Mouse (Mus musculus): ENCODE measurements around the gene Lamc3. TPM values are rescaled to one million over a fixed set of nuclear protein-coding genes. Genes with fewer than 3 reads are reported as not detected.

Gene Lamc3
- 0.26 and 0.48 TPM in 2 replicates for polyA plus RNA-seq (2014; fragmentation: Nextera tagmentation; extraction: Ambion mirVana)

DNA sequence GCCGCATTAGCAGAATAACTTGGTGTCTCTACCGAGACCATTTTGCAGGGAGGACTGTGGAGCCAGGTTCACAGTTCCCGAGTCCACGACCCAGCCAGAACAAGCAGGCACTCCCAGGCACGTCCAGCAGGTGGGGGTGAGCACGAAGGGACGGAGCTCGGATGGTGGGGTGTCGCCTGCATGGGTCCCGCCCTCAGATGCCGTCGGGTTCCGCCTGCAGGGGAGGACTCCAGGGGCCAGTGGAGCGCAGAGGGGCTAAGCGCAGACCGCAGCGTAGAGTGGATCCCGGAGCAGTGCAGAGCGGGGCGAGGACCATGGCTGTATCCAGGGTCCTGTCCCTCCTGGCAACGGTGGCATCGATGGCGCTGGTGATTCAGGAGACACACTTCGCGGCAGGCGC is at the start of gene Lamc3:
Gene Lamc3 (plus strand): TSS at position 262 of the 400 bp plus-strand sequence.
- Histone ChIP-seq H3K27ac (ENCODE audit: low read depth, low read length) (no peak within 1 kb of the TSS), H3K9me3 (ENCODE audit: control insufficient read depth, low read length) (no peaks in the 10 kb centered on the region), H3K4me2 (peak within 1 kb of the TSS; percentile 30), H3K27me3 (replicated peaks; ENCODE audit: control insufficient read depth, insufficient read depth, low read length) (peaks cover 69% of the 10 kb centered on the region), H3K9ac (ENCODE audit: low read depth, low read length) (no peak within 1 kb of the TSS), H3K4me3 (ENCODE audit: low read depth, low read length) (peak within 1 kb of the TSS; percentile 5; the same call in 1 of the 2 replicates), H3K4me1 (replicated peaks; ENCODE audit: control insufficient read depth, insufficient read depth, low read length) (no peaks in the 10 kb centered on the region), H3K36me3 (ENCODE audit: control insufficient read depth, insufficient read depth, low read length) (no peaks in the 10 kb centered on the region)
- DNase-seq (ENCODE audit: low spot score) (no peak), ATAC-seq (replicated peaks; ENCODE audit: low FRiP score) (no peak)
- 7% methylated on average over 26 of the region's 26 CpGs for WGBS

DNA sequence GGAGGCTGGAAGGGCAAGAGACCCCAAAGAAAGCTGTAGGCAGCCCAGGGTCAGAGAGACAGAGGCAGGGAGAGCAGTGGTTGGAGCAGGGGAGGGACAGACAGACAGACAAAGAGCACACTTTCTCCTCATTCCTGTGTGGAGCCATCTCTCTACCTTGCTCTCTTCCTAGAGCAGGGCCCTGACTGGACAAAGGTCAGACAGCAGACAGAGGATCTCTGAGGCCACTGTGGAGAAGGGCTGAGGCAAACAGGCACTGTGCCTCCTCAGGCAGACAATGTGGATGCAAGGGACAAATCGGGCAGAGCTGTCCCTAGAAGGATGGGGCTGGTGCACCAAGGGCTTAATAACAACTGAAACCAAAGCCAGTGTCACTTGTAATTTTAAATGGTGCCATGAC is 48.2 kb upstream of the Lamc3 start:
- Histone ChIP-seq H3K9me3 (ENCODE audit: control insufficient read depth, low read length) (no peaks in the 10 kb centered on the region), H3K4me2 (no peak overlapping the region), H3K4me1 (replicated peaks; ENCODE audit: control insufficient read depth, insufficient read depth, low read length) (no peaks in the 10 kb centered on the region), H3K4me3 (ENCODE audit: low read depth, low read length) (no peak overlapping the region), H3K36me3 (ENCODE audit: control insufficient read depth, insufficient read depth, low read length) (no peaks in the 10 kb centered on the region), H3K27ac (ENCODE audit: low read depth, low read length) (no peak overlapping the region), H3K9ac (ENCODE audit: low read depth, low read length) (no peak overlapping the region), H3K27me3 (replicated peaks; ENCODE audit: control insufficient read depth, insufficient read depth, low read length) (peaks cover 38% of the 10 kb centered on the region)
- DNase-seq (ENCODE audit: low spot score) (no peak), ATAC-seq (replicated peaks; ENCODE audit: low FRiP score) (no peak)
- 52% methylated on average over 1 of the region's 1 CpGs for WGBS

DNA sequence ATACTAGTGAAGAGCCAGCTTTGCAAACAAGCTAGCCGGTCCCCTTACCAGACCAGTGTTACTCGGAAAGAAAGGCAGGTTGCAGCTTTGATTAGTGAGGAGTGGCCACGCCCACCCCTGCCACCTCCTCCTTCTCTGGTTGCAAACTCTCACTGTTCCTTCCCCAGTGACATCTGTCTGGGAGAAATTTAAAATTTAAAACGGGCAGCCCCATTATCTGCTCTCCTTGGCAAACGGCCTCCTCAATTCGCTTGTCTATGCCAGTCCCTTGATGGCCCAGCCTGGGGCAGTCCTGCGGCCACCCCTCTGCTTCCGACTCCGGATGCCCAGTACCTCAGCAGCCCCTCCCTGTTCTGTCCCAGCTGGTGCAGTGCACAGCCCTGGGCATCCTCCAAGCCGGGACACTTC is 42.4 kb upstream of the Lamc3 start:
- H3K4me2 ChIP-seq, result no peak overlapping the region
- no peak for DNase-seq (ENCODE audit: low spot score)
- 7% methylated on average over 10 of the region's 10 CpGs for WGBS
- H3K36me3 ChIP-seq (ENCODE audit: control insufficient read depth, insufficient read depth, low read length), result no peaks in the 10 kb centered on the region
- no peaks in the 10 kb centered on the region for H3K9me3 ChIP-seq (ENCODE audit: control insufficient read depth, low read length)
- H3K4me3 ChIP-seq (ENCODE audit: low read depth, low read length), result no peak overlapping the region
- peaks cover 11% of the 10 kb centered on the region; the same call in 1 of the 2 replicates for H3K4me1 ChIP-seq (replicated peaks; ENCODE audit: control insufficient read depth, insufficient read depth, low read length)
- H3K27ac ChIP-seq (ENCODE audit: low read depth, low read length), result no peak overlapping the region
- H3K9ac ChIP-seq (ENCODE audit: low read depth, low read length), result no peak overlapping the region
- no peak for ATAC-seq (replicated peaks; ENCODE audit: low FRiP score)
- peaks cover 67% of the 10 kb centered on the region for H3K27me3 ChIP-seq (replicated peaks; ENCODE audit: control insufficient read depth, insufficient read depth, low read length)

DNA sequence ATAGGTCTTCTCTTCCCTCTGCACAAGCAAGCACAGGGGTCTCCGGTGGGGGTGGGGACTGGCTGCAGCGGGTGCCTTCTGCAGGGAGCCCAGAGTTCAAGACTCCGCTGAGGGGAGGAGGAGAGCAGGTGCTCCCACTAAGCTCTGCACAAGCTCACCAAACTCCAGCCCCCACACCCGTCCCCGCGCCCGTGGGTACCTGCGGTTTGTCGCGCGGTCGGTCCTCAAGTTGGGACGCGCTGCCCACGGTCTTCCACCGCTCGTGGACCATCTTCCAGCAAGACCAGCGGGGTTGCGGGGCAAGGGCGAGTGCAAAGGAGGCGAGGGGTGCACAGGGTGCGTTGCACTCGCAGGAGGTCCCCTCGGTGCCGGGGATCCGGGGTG is 41.6 kb upstream of the Lamc3 start:
- peaks cover 11% of the 10 kb centered on the region; the same call in 1 of the 2 replicates for H3K4me1 ChIP-seq (replicated peaks; ENCODE audit: control insufficient read depth, insufficient read depth, low read length)
- H3K4me3 ChIP-seq (ENCODE audit: low read depth, low read length), result peak overlapping the region; percentile 52
- H3K36me3 ChIP-seq (ENCODE audit: control insufficient read depth, insufficient read depth, low read length), result no peaks in the 10 kb centered on the region
- no peak overlapping the region for H3K27ac ChIP-seq (ENCODE audit: low read depth, low read length)
- DNase-seq (ENCODE audit: low spot score) (no peak), ATAC-seq (replicated peaks; ENCODE audit: low FRiP score) (no peak)
- peaks cover 59% of the 10 kb centered on the region for H3K27me3 ChIP-seq (replicated peaks; ENCODE audit: control insufficient read depth, insufficient read depth, low read length)
- H3K4me2 ChIP-seq, result peak overlapping the region; percentile 85
- WGBS, result 6% methylated on average over 26 of the region's 26 CpGs
- H3K9me3 ChIP-seq (ENCODE audit: control insufficient read depth, low read length), result no peaks in the 10 kb centered on the region
- no peak overlapping the region for H3K9ac ChIP-seq (ENCODE audit: low read depth, low read length)

DNA sequence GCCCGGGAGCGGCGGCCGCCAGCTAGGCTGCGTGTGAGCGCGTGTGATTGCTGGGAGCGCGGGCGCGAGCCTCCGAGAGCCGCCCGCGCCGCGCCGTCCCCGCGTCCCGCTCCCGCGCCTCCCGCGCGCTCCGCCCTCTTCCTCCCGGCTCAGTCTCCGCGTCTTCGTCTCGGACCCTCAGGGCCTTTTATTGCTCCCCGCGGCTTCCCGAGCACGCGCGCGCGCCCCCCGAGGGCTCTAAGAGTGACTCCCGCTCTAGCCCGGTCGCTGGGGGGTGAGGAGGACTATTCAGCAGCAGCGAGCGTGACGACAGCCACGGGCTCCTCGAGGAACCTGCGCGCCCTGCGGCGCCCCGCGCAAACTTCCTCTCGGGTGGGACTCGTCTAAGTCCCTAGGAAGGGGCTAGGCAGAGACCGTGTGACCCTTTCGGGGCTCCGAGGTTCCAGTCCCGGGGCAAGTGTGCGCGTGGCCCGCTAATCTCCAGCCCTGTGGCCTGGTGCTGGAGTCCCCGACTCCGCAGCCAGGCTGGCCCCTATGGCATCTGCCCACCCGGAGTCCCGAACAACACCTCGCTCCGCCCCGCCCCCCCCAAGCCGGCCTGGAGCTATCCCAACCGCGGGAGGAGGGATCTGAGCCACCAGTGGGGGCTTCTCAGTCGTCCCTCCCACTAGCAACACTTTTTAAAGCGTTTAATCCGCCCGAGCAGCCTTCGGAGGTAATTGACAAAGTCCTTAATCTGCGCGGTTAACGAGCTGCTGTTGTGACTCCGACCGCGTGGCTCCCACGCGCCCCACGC is 41.0 kb upstream of the Lamc3 start, which contains the start of gene Fibcd1:
Gene Fibcd1 (minus strand): TSS at position 110 of the 796 bp plus-strand sequence.
- Histone ChIP-seq H3K36me3 (ENCODE audit: control insufficient read depth, insufficient read depth, low read length) (no peaks in the 10 kb centered on the region), H3K9ac (ENCODE audit: low read depth, low read length) (no peak within 1 kb of the TSS), H3K27me3 (replicated peaks; ENCODE audit: control insufficient read depth, insufficient read depth, low read length) (peaks cover 55% of the 10 kb centered on the region), H3K27ac (ENCODE audit: low read depth, low read length) (no peak within 1 kb of the TSS), H3K4me3 (ENCODE audit: low read depth, low read length) (peak within 1 kb of the TSS; percentile 52), H3K4me2 (peak within 1 kb of the TSS; percentile 85), H3K4me1 (replicated peaks; ENCODE audit: control insufficient read depth, insufficient read depth, low read length) (peaks cover 11% of the 10 kb centered on the region; the same call in 1 of the 2 replicates), H3K9me3 (ENCODE audit: control insufficient read depth, low read length) (no peaks in the 10 kb centered on the region)
- ATAC-seq (replicated peaks; ENCODE audit: low FRiP score) (no peak), DNase-seq (ENCODE audit: low spot score) (no peak)
- WGBS, result under 1% methylated on average over 88 of the region's 88 CpGs

DNA sequence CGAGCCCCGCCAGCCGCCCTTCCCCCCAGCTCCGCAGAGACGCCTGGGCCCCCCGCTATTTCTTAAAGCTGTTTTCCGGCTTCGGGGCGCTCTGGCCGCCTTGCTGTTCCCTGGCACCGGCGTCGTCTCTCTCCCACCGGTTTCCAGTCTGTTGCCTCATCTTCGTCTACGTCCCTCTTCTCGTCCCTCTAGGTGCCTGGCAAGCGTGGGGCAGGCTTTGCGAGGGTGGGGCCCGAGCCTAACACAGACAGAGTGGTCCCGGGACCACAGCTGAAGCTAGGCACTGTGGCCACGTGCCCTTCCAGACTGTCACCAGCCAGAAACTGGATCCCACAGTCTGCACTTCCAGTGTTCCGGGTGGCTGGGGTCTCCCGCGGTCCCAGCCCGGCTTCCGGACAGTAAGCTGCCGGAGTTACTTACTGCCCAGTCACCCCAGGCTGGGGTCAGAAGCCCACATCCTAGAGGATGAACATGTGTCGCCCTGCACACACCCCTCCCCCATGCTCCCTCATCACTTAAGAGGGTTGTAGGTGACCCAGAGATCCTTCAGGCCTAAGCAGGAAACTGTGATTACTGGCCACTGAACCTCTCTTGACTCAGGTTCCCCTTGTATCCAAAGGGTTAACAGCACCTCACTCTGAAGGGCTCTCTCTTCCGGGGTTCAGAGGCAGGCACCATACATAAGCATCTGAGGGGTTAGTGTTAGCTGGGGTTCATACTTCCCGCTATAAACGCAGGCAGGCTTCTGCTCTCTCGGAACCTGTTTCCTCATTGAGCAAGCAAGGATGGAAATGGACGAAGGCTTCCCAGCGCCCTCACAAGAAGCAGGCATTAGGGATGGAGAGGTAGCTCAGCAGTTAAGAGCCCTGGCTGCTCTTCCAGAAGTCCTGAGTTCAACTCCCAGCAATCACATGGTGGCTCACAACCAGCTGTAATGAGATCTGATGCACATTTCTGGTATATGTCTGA is 40.1 kb upstream of the Lamc3 start:
- Histone ChIP-seq H3K4me3 (ENCODE audit: low read depth, low read length) (peak overlapping the region; percentile 52), H3K4me2 (peak overlapping the region; percentile 85), H3K36me3 (ENCODE audit: control insufficient read depth, insufficient read depth, low read length) (no peaks in the 10 kb centered on the region), H3K9me3 (ENCODE audit: control insufficient read depth, low read length) (no peaks in the 10 kb centered on the region), H3K27me3 (replicated peaks; ENCODE audit: control insufficient read depth, insufficient read depth, low read length) (peaks cover 55% of the 10 kb centered on the region), H3K9ac (ENCODE audit: low read depth, low read length) (no peak overlapping the region), H3K4me1 (replicated peaks; ENCODE audit: control insufficient read depth, insufficient read depth, low read length) (peaks cover 11% of the 10 kb centered on the region), H3K27ac (ENCODE audit: low read depth, low read length) (no peak overlapping the region)
- ATAC-seq (replicated peaks; ENCODE audit: low FRiP score) (no peak), DNase-seq (ENCODE audit: low spot score) (no peak)
- WGBS, result 5% methylated on average over 35 of the region's 35 CpGs

DNA sequence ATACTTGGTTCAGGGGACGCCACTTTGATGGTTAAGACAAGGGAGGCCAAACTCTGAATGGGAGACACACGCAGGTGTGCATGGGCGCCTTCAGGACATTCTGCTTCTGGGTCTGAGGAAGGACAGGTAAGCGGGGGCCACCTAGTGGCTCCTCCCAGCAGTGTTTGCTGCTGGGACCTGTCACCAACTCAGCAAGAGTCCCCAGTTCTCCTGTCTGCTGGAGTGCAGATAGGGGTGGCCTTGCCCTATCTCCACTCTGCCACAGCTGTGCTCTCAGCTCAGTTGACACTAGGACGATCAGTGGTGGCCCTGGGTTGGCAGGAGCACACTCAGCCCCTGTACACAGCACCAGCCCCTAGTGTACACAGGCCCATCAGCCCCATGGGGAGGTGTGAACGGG is 39.2 kb upstream of the Lamc3 start:
- H3K27ac ChIP-seq (ENCODE audit: low read depth, low read length), result no peak overlapping the region
- DNase-seq (ENCODE audit: low spot score) (peak; percentile 46), ATAC-seq (replicated peaks; ENCODE audit: low FRiP score) (peak; percentile 84)
- no peaks in the 10 kb centered on the region for H3K36me3 ChIP-seq (ENCODE audit: control insufficient read depth, insufficient read depth, low read length)
- H3K9me3 ChIP-seq (ENCODE audit: control insufficient read depth, low read length), result no peaks in the 10 kb centered on the region
- no peak overlapping the region for H3K4me2 ChIP-seq
- peaks cover 53% of the 10 kb centered on the region for H3K27me3 ChIP-seq (replicated peaks; ENCODE audit: control insufficient read depth, insufficient read depth, low read length)
- H3K4me3 ChIP-seq (ENCODE audit: low read depth, low read length), result no peak overlapping the region
- no peak overlapping the region for H3K9ac ChIP-seq (ENCODE audit: low read depth, low read length)
- WGBS, result 15% methylated on average over 6 of the region's 6 CpGs
- peaks cover 11% of the 10 kb centered on the region for H3K4me1 ChIP-seq (replicated peaks; ENCODE audit: control insufficient read depth, insufficient read depth, low read length)

DNA sequence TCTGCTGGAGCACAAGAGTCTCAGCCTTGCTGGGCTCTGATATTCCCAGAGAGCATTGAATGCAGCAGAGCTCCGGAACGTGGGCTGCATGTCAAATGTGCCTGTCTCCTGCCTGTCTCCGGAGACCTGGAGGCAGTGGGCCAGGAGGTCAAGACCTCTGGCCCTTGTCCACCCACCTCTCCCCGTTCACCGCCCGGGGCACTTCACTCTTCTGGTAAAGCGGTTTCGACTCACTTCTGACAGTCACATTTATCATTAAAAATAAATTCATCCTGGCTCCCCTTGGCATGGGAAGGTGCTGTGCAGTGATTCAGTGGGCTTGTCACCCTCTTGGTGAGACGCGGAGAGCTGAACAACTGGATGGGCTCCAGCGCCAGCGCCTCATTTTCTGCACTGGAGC is 37.0 kb upstream of the Lamc3 start:
- peaks cover 30% of the 10 kb centered on the region for H3K27me3 ChIP-seq (replicated peaks; ENCODE audit: control insufficient read depth, insufficient read depth, low read length)
- no peak overlapping the region for H3K27ac ChIP-seq (ENCODE audit: low read depth, low read length)
- H3K4me1 ChIP-seq (replicated peaks; ENCODE audit: control insufficient read depth, insufficient read depth, low read length), result peaks cover 11% of the 10 kb centered on the region
- ATAC-seq (replicated peaks; ENCODE audit: low FRiP score), result no peak
- no peak overlapping the region for H3K4me3 ChIP-seq (ENCODE audit: low read depth, low read length)
- no peaks in the 10 kb centered on the region for H3K9me3 ChIP-seq (ENCODE audit: control insufficient read depth, low read length)
- H3K36me3 ChIP-seq (ENCODE audit: control insufficient read depth, insufficient read depth, low read length), result no peaks in the 10 kb centered on the region
- 62% methylated on average over 12 of the region's 12 CpGs for WGBS
- H3K4me2 ChIP-seq, result no peak overlapping the region
- no peak overlapping the region for H3K9ac ChIP-seq (ENCODE audit: low read depth, low read length)
- no peak for DNase-seq (ENCODE audit: low spot score)
